Mouse (Mus musculus) liver, embryonic 16.5 days (tissue): ENCODE measurements around the gene Ngef. TPM values are rescaled to one million over a fixed set of nuclear protein-coding genes. Genes with fewer than 3 reads are reported as not detected.

Source experiments
- ATAC-seq: fragments of 200-750 bp; cut with Nextera tagmentation; 2 replicates; pipeline ENCODE4 v1.8.0; 2017; ENCODE audit warnings: low read depth, mild to moderate bottlenecking, moderate number of reproducible peaks, moderate library complexity
- H3K27ac ChIP-seq: fragments of 300-500 bp; sonication (generic); 2 replicates; pipeline ENCODE4 v1.5.1; 2014; ENCODE audit warnings: mild to moderate bottlenecking, low read length
- H3K27me3 ChIP-seq: fragments of 300-500 bp; sonication (generic); 2 replicates; pipeline ENCODE4 v1.6.1; 2014; ENCODE audit warnings: low read depth, low read length, mixed read lengths; ENCODE audit not compliant: control insufficient read depth, insufficient read depth
- H3K36me3 ChIP-seq: fragments of 300-500 bp; sonication (generic); 2 replicates; pipeline ENCODE4 v1.6.1; 2014; ENCODE audit warnings: mild to moderate bottlenecking; ENCODE audit not compliant: control insufficient read depth, insufficient read depth
- H3K4me1 ChIP-seq: fragments of 300-500 bp; sonication (generic); 2 replicates; pipeline ENCODE4 v1.6.1; 2014; ENCODE audit warnings: low read depth, low read length, mixed read lengths; ENCODE audit not compliant: control insufficient read depth
- H3K4me2 ChIP-seq: fragments of 300-500 bp; sonication (generic); 2 replicates; pipeline ENCODE4 v1.6.1; 2014; ENCODE audit warnings: low read depth, low read length, mixed read lengths
- H3K4me3 ChIP-seq: fragments of 300-500 bp; sonication (generic); 2 replicates; pipeline ENCODE4 v1.5.1; 2014; ENCODE audit warnings: low read depth, mild to moderate bottlenecking, low read length
- H3K9ac ChIP-seq: fragments of 300-500 bp; sonication (generic); 2 replicates; pipeline ENCODE4 v1.6.1; 2014; ENCODE audit warnings: low read depth, low read length
- H3K9me3 ChIP-seq: fragments of 300-500 bp; sonication (generic); replicated peaks from 2 replicates; pipeline ENCODE4 v1.6.1; 2016; ENCODE audit warnings: low read length; ENCODE audit not compliant: control insufficient read depth
- WGBS: fragments of 180-500 bp; shearing (Covaris S2); extraction: QIAGEN DNeasy Blood & Tissue Kit; methylation state at CpG from one replicate; pipeline ENCODE4 v1.1.7; 2014; ENCODE audit not compliant: insufficient replicate concordance; 5-methylcytosine and 5-hydroxymethylcytosine counted together
- polyA plus RNA-seq: library from polyadenylated mRNA; unstranded; fragments of >200 nt; fragmentation: Nextera tagmentation; extraction: Ambion mirVana; gene quantifications from 2 replicates; pipeline ENCODE4 v1.2.1, GENCODE M21; 2015

The Ngef gene
- polyA plus RNA-seq, 1 experiment from 2014 or later, result 10.3 TPM

DNA sequence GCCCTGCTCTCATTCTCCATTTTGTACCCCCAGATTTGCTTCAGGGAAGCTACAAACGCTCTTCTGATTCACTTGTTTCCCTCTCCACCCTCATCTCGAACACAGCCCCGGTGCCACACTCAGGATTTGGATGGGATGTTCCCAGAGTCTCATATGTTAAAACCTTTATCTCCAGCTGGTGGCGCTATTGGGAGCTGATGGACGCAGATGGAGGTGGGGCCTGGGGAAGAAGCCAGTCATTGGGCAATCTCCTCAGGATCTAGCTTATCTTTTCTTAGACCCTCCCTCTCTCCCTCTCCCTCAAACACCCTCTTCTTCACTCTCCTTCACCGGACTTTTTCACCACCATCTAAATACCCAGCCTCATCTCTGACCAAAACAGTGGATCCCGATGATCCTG, 32.1 kb downstream of the Ngef start:
- Histone ChIP-seq H3K36me3 (no peaks in the 10 kb centered on the region), H3K4me1 (no peaks in the 10 kb centered on the region), H3K9ac (no peak overlapping the region), H3K4me2 (no peak overlapping the region), H3K27me3 (no peaks in the 10 kb centered on the region), H3K4me3 (no peak overlapping the region), H3K27ac (no peak overlapping the region), H3K9me3 (no peaks in the 10 kb centered on the region)
- ATAC-seq, result no peak
- 32% methylated on average over 7 of the region's 7 CpGs for WGBS

GRCm38 (mm10) chr1:87537008-87537407, 36.7 kb downstream of the Ngef start:
- no peak overlapping the region for H3K4me3 ChIP-seq
- no peaks in the 10 kb centered on the region for H3K27me3 ChIP-seq
- ATAC-seq, result no peak
- H3K4me2 ChIP-seq, result no peak overlapping the region
- no peaks in the 10 kb centered on the region for H3K36me3 ChIP-seq
- no peaks in the 10 kb centered on the region; the same call in 1 of the 2 replicates for H3K4me1 ChIP-seq
- H3K27ac ChIP-seq, result no peak overlapping the region
- H3K9me3 ChIP-seq, result no peaks in the 10 kb centered on the region
- 85% methylated on average over 1 of the region's 1 CpGs for WGBS
- H3K9ac ChIP-seq, result no peak overlapping the region

DNA sequence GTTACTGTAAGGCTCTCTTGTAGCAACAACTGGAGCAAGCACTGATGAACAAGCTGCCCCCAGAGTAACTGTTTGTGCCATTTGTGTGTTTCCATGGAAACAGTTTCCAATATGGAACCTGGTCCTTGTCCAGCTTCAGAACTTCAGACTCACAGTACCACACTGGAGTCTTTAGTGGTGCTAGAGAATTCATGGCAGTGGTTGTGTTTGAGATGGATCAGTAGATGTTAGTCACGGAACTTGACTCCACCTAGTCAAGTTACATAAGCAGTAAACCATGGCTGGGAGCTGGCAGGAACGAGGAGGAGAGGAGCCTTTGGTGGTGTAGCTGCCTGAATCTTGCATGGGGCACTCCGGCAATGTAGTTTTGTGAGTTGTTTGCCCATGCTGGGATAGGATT, 39.6 kb downstream of the Ngef start:
- WGBS, result 56% methylated on average over 3 of the region's 3 CpGs
- no peak for ATAC-seq
- Histone ChIP-seq H3K27me3 (no peaks in the 10 kb centered on the region), H3K9me3 (no peaks in the 10 kb centered on the region), H3K4me2 (no peak overlapping the region), H3K4me1 (no peaks in the 10 kb centered on the region; the same call in 1 of the 2 replicates), H3K9ac (no peak overlapping the region), H3K4me3 (no peak overlapping the region), H3K27ac (no peak overlapping the region), H3K36me3 (no peaks in the 10 kb centered on the region)

DNA sequence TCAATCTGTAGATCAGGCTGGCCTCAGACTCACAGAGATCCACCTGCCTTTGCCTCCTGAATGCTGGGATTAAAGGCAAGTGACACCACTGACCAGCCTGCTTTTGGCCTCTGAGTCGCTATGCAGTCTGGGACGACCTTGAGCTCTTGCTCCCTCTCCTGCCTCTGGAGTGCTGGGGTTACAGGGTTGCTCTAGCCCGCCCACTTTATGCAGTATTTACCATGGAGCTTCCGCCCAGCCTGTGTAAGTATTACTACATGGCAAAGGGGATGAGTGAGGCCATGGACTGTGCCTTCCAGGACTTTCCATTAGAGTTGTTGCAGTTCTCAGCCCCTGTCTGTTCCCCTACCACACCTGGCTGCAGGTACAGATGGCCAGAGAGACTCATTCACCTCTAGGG, 41.3 kb downstream of the Ngef start:
- no peaks in the 10 kb centered on the region for H3K9me3 ChIP-seq
- H3K36me3 ChIP-seq, result no peaks in the 10 kb centered on the region
- no peak overlapping the region for H3K9ac ChIP-seq
- no peaks in the 10 kb centered on the region for H3K27me3 ChIP-seq
- H3K4me2 ChIP-seq, result no peak overlapping the region
- WGBS, result 55% methylated on average over 4 of the region's 4 CpGs
- H3K27ac ChIP-seq, result no peak overlapping the region
- ATAC-seq, result peak; percentile 93
- H3K4me1 ChIP-seq, result no peaks in the 10 kb centered on the region; the same call in 1 of the 2 replicates
- no peak overlapping the region for H3K4me3 ChIP-seq

GRCm38 (mm10) chr1:87527191-87527590, 46.5 kb downstream of the Ngef start:
- 72% methylated on average over 9 of the region's 9 CpGs for WGBS
- H3K9me3 ChIP-seq, result no peaks in the 10 kb centered on the region
- H3K36me3 ChIP-seq, result no peaks in the 10 kb centered on the region
- no peak overlapping the region for H3K9ac ChIP-seq
- no peaks in the 10 kb centered on the region for H3K4me1 ChIP-seq
- no peaks in the 10 kb centered on the region for H3K27me3 ChIP-seq
- H3K4me3 ChIP-seq, result no peak overlapping the region
- H3K27ac ChIP-seq, result no peak overlapping the region
- ATAC-seq, result no peak
- H3K4me2 ChIP-seq, result no peak overlapping the region

GRCm38 (mm10) chr1:87525041-87525440, 48.6 kb downstream of the Ngef start:
- Histone ChIP-seq H3K9me3 (no peaks in the 10 kb centered on the region), H3K4me3 (no peak overlapping the region), H3K27ac (no peak overlapping the region), H3K9ac (no peak overlapping the region), H3K4me2 (no peak overlapping the region), H3K27me3 (no peaks in the 10 kb centered on the region), H3K36me3 (no peaks in the 10 kb centered on the region), H3K4me1 (no peaks in the 10 kb centered on the region)
- no peak for ATAC-seq
- WGBS, result 74% methylated on average over 7 of the region's 7 CpGs

GRCm38 (mm10) chr1:87521523-87521922, 52.1 kb downstream of the Ngef start:
- H3K4me3 ChIP-seq, result no peak overlapping the region
- H3K27me3 ChIP-seq, result no peaks in the 10 kb centered on the region
- H3K4me1 ChIP-seq, result no peaks in the 10 kb centered on the region
- no peak overlapping the region for H3K9ac ChIP-seq
- WGBS, result 44% methylated on average over 1 of the region's 1 CpGs
- no peaks in the 10 kb centered on the region for H3K9me3 ChIP-seq
- H3K4me2 ChIP-seq, result no peak overlapping the region
- no peak for ATAC-seq
- no peaks in the 10 kb centered on the region for H3K36me3 ChIP-seq
- no peak overlapping the region for H3K27ac ChIP-seq

- no peaks in the 10 kb centered on the region for H3K4me1 ChIP-seq
- H3K27ac ChIP-seq, result no peak overlapping the region
- H3K4me2 ChIP-seq, result no peak overlapping the region
- ATAC-seq, result no peak
- no peak overlapping the region for H3K9ac ChIP-seq
- no peaks in the 10 kb centered on the region for H3K27me3 ChIP-seq
- no peaks in the 10 kb centered on the region for H3K9me3 ChIP-seq
- no peak overlapping the region for H3K4me3 ChIP-seq
- no peaks in the 10 kb centered on the region for H3K36me3 ChIP-seq
Measured at GRCm38 (mm10) chr1:87520467-87520866, 53.2 kb downstream of the Ngef start.

DNA sequence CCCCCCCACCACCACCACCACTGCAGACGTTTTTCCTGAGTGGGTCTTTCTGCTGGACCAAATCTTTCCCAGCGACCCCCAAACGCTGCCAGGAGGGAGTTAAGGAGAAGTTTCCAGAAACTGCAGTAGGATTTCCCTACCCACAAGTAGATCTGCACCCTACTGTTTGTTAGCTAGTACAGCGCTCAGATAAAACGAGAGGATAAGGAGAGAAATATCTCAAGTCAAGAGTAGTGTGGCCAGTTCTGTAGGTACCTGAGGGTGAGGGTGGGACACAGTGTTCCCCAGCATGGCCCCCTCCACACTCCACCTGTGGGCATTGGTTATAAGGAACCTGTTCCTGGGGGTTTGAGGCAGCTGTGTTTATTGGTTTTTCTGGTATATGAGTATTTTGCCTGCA, 62.8 kb downstream of the Ngef start:
- Histone ChIP-seq H3K27me3 (peaks cover 41% of the 10 kb centered on the region), H3K4me1 (no peaks in the 10 kb centered on the region; the same call in 1 of the 2 replicates), H3K36me3 (no peaks in the 10 kb centered on the region), H3K27ac (no peak overlapping the region), H3K4me3 (no peak overlapping the region), H3K9me3 (no peaks in the 10 kb centered on the region), H3K4me2 (no peak overlapping the region), H3K9ac (no peak overlapping the region)
- ATAC-seq, result no peak
- WGBS, result 15% methylated on average over 5 of the region's 5 CpGs
